Mouse (Mus musculus) cerebellum, adult 11 months (tissue): ENCODE measurements around the gene Cox11.

ENCODE experiments used
- DNase-seq: peaks from one replicate; pipeline ENCODE4 v3.0.0; 2022

Gene Cox11

DNA sequence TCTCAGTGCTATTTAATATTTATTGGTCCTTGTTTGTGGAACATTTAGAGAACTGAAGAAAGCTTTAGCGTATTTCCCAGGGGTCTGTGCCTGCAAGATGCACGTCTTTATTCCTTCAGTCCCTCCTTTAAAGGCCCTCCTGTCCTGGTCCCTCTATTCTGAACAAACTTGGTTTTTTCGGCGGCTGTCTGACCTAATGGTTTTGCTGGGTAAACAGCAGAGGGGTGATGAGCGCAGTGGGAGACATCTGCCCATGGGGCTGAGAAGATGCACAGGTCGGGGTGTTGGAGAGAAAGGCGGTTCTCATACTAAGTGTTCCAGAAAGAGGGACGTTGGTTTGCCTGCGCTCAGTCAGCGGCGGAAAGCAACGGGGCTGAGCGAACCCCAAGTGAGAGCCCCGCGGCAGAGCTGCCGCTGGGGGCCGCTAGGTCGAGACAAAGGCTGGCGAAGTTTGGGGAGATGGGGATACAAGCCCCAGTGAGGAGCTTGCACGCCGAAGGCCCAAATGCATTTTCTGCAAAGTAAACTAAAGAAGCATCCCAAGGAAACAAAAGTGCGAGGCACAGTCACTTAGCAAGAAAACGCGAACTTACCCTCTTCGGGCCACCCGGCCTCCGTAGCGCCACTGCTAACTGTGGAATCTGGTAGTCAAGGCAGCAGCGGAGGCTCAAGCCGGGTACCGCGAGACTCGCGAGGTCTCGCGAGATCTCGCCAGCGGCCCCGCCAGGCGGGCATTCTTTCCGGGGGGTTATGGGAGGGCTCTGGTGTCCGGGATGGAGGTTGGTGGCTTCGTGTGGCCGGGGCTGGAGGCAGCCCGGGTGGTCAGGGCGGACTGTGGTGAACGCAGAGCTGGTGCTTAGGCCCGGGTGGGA is at the start of gene Cox11, which contains the start of gene Stxbp4:
Gene Cox11 (plus strand): TSS at position 734 of the 872 bp plus-strand sequence.
Gene Stxbp4 (minus strand): TSS at position 645 of the 872 bp plus-strand sequence.
- DNase-seq, result peak; percentile 90

- DNase-seq, result no peak
Observed at GRCm38 (mm10) chr11:90590996-90591395, 47.0 kb upstream of the Cox11 start.

- no peak for DNase-seq
Observed at GRCm38 (mm10) chr11:90595826-90596225, 42.1 kb upstream of the Cox11 start.

GRCm38 (mm10) chr11:90603066-90603465 is 34.9 kb upstream of the Cox11 start:
- DNase-seq, result no peak

DNA sequence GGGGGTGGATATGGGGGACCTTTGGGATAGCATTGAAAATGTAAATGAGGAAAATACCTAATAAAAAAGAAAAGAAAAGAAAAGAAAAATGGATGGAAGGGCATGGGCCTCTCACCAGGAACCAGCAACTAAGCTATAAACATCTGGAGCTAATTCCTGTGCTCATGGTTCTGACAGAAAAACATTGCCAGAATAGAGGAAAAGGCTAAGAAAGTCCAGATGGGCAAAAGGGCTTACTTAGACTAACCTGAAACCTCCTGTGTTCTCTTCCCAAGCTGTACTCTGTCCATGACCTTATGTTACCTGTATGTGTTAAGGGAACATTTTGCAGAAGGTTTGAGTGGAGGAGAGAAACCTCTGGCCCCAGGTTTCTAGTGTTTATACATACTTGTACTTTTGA is 25.9 kb upstream of the Cox11 start:
- no peak for DNase-seq

DNA sequence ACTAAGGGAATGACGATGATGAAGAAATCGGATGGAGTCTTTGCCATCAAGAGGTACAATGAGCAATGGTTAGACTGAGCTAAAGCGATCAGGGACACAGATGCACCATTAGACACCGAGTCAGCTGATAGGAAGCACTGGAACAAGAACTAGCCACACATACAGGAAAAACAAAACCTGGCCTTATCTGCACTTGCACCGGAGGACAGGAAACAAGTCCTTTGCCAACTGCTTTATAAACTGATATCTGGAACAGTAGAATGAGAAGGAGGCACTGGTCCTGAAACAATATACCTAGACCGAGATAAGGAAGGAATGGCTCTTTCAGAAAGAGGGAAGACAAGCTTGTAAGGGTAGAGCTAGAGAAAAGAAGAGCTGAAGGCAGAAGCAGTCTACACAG is 23.2 kb upstream of the Cox11 start:
- no peak for DNase-seq

DNA sequence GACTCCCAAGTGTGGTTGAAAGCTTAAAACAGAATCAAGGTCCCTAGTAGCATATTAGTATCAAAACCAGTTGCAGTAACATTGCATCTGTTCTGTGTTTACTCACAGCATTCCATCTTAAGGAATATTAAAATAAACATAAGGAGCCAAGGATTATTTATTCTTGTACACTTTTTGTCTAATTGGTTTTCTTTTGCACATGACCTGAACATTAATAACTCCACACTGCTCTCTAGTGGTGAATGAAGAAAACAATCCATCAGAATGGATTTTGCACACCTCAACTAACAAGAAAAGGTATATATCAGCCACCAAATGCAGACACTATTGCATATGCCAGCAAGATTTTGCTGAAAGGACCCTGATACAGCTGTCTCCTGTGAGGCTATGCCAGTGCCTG is 21.5 kb upstream of the Cox11 start:
- DNase-seq, result no peak

DNA sequence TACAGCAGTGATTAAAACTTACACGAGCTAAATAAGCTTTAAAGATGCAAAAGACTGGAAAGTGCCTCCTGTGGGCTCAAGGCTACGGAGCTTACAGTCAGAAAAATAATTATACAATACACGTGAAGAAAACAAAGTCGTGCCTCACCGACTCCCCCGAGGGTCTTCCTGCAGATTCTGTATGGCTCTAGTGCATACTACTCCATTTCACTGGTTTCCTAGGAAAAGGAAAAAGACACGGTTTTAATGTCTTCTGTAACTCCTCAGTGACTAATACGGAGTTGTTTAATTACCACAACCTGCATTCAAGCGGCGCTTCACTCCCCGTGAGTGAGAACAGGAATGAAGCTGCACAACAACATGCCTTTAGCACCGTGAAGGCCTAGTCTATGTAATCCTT is 15.9 kb upstream of the Cox11 start:
- DNase-seq, result no peak

DNA sequence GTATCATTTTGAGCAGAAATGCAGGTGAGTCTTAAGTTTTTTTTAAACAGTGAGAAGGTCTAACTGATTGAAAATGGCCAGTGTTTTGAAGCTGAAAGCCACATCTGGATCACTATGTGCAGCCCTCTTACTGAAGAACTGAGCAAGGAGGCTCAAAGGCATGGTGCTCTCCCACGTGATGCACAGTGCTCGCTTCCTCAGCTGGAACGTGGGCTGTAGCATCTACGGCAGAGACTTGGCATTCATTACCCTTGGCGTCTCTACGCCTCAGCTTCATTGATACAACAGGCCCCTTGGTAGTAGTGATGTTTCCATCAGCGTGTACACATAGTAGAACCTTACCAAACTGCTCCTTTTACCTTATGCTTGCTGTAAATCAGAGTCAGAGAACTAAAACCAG is 15.5 kb upstream of the Cox11 start:
- no peak for DNase-seq

DNA sequence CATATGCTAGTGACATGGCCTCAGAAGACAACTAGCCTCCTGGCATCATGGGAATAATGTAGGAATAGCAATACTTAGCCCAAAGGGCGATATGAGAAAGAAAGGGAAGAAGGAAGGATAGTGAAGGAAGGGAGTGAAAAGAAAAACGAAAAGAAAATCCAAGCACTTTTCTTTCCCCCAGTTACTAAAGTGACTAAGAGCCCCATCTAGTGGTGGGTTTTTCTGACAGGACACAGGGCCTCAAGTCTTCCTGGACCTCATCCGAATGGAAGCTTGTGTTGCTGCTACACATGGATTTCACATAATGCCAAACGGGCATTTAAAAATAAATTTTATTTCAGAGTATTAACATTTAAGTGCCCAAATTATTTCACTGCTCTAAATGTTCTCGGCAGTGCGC is 14.5 kb upstream of the Cox11 start:
- no peak for DNase-seq

- DNase-seq, result no peak
Observed at GRCm38 (mm10) chr11:90625174-90625573, 12.8 kb upstream of the Cox11 start.

DNA sequence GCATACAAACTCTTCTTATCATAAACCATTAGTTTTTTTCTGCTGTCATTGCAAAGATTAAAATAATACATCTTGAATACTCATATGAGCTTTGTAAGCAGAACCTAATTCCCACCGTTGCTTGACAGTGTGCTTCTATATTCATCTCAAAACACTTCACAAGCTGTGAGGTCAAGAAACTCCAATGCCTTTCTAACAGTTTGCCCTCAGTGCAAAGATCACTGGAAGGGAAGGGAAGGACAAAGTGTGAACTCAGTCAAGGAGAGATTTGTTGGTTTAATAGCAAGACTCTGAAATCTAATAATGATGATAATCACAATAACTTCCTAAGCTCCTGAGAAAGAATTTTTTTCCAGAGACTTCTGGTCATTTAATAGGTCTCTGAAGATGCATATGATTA is 10.2 kb upstream of the Cox11 start:
- DNase-seq, result no peak

- DNase-seq, result no peak
Observed at GRCm38 (mm10) chr11:90632480-90632879, 5.5 kb upstream of the Cox11 start.

DNA sequence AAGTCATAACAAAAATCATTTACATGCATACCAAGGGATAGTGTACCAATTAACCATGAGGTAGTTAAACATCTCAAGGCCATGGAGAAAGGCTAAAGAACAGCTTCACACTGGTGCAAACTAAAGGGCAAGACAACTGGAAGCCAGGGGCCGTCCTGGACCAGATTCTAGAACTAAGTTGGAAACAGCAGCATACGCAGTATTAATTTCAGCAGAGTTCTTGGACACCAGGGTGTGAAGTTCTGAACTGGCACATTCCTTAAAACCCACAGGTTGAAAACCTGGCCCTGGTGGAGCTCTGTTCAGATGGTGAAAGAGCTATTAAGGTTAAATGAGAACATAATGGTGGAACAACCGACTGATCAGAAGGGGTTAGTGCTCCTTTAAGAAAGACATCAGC is 3.3 kb upstream of the Cox11 start:
- DNase-seq, result no peak

DNA sequence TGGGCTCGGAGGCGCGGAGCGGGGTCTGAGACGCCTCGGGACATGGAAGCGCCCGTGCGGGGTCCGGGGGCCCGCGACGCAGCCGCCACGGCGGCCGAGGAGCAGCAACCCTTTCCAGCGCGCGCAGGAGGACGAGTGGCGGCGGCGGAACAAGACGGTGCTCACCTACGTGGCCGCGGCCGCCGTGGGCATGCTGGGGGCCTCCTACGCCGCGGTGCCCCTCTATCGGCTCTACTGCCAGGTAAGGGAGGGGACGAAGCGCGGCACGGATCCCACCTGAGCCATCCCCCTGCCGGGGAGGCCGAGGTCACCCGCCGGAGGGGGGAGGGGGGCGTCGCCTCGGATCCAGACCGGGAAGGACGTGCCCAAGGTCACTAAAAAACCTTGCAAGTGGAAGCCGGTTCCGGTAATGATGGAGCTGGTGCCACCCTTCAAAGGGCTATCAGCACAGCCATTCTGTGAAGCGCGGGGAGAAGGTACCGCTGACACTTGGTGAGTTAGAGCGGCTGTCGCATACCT is 398 bp downstream of the Cox11 start:
- DNase-seq, result peak; percentile 43

DNA sequence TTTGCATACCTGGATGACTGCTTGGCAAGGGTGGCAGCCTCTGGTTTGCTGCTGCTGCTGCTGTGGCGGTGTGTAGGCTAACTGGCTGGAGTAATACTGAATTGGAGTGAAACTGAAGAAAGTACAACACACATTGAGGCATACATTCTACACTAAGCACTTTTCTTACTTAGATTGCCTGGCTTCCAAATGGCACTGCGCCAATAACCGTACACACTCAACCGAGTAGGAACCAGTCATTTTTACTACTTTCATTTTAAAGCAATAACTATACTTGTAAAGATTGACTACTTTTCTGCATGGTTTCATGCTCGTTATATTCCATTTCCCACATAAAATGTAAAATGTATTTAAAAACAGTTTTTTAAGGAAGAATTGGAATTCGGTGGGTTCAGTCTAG is 11.8 kb downstream of the Cox11 start:
- DNase-seq, result no peak

DNA sequence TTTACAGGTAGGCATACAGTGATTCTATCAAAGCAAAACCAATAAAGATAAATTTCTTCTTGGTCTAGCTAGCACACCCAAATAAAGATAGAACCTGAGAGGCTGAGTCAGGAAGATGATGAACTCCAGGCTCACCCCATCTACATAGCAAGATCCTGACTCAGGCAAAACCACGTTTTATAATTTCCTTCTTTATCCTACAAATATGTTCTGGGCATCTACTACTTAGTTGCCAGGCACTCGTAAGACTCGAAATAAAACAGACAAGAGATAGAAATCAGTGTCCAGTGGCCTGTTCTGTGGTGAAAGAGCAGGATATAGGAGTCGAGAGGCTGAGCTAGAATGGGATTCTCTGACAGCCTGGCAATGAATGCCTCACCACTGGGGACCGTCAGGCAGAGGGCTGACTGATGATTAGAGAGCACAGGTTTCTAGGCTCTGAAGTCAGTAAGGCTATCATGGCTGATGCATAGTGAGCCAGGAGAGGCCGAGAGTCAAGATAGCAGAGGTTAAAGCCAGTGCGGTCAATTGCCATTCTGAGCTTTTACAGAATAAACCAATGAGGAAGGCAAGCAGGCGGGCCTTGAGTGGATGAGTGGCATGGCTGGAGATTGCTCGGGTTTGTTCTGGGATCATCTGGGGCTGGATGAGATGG is 12.4 kb downstream of the Cox11 start:
- no peak for DNase-seq

DNA sequence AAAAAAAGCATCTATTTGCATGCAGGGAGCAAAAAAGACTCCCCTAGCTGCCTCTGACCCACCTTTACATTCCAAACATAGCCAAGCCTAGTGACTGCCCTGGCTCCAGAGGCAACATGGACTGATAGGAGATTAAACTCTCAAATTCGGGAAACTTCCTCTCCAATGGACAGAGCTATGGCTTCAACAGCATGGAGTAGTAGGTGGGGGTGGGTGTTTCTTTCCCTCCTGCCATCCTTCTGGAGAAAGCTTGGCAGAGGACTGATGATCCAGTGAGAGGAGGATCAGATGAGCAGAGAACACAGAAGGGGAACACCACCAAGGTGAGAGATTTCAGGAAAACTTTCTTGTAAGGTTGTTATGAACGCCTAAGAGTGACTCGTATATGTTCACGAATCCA is 14.6 kb downstream of the Cox11 start:
- no peak for DNase-seq

GRCm38 (mm10) chr11:90657527-90657926 is 19.6 kb downstream of the Cox11 start:
- DNase-seq, result no peak

- no peak for DNase-seq
Observed at GRCm38 (mm10) chr11:90660662-90661061, 22.7 kb downstream of the Cox11 start.

DNA sequence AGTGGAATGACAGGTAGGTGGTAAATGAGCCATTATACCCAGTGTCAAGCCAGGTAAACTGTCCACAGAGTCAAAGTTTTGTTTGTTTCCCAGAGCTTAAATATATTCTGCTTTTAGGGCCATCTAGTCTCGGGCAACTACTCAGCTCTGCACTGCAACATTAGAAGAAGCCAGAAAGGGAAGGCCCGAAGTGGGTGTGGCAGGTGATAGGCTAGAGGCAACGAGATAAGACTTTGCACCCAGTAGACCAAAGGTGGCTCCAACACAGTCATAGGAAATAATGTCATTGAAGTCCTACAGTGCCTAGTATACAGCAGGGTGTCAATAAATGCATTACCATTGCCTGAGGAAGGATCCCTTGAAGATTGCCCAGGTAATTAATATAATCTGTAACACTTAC is 25.1 kb downstream of the Cox11 start:
- no peak for DNase-seq

GRCm38 (mm10) chr11:90663618-90664297 is 25.8 kb downstream of the Cox11 start:
- DNase-seq, result no peak

DNA sequence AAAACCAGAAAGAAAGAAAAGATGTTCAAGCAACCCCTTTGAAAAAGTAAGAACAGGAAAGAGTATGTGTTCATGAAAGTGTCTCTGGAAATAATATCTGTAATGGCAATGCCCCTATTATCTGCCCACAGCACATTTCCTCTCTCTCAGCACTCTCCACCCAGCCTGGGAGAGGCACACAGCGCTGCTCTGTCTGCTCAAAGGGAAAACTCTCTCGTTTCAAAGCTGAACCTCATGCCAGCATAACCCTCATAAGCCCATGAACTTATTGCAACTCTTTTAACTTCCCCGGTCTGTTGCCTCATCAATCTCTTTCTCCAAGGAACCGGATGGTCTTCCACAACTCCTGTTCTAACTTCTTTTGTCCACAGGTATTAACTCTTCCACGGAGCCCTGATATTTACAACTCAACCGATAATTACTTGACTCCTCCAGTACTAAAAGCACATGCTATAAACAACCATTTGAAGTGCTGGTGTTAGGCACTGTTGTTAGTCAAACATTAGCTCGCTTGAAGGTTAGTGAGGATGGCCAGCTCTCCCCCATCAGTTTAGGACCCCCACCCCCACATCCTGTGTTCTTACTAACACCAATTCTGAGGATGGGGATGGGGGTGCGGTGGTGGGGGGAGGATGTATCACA is 26.5 kb downstream of the Cox11 start:
- DNase-seq, result no peak
